Mouse (Mus musculus) left cerebral cortex, adult 18-20 months (tissue): ENCODE results near the gene Gng7. TPM values are rescaled to one million over a fixed set of nuclear protein-coding genes. Genes with fewer than 3 reads are reported as not detected.
A peak's percentile ranks its signal among the peaks of the same experiment; 100 is the strongest.

Experiments used
- DNase-seq, 2 experiments: peaks; one replicate each; pipeline ENCODE4 v3.0.0; 2021 to 2022; ENCODE audit warnings: low spot score in 2 of 2, mixed read lengths in 1 of 2
- total RNA-seq, 2 experiments: library from RNA; stranded (reverse); gene quantifications; 2 replicates each; pipeline ENCODE4 v1.2.3; 2021

The Gng7 gene
- total RNA-seq, 2 experiments from 2014 or later, result 107 to 137 TPM

DNA sequence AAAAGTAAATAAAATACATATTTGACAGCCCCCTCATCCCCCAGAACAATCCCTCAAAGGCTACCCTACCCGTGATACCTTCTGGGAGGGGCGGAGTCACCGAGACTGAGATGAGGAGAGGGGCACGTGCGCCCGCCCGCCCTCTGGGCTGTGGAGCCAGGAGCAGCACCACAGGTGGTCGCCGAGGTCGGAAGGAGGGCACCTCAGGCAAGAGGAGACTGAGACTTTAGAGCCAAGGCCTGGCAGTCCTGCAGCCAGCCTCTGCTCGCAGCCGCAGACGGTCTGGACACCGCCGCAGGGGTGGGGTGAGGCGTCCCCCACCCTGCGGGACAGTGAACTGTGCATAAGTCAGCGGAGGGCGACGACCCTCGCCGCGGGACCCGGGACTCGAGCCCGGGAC lies 83.0 kb downstream of the Gng7 start:
- DNase-seq, result no peak

DNA sequence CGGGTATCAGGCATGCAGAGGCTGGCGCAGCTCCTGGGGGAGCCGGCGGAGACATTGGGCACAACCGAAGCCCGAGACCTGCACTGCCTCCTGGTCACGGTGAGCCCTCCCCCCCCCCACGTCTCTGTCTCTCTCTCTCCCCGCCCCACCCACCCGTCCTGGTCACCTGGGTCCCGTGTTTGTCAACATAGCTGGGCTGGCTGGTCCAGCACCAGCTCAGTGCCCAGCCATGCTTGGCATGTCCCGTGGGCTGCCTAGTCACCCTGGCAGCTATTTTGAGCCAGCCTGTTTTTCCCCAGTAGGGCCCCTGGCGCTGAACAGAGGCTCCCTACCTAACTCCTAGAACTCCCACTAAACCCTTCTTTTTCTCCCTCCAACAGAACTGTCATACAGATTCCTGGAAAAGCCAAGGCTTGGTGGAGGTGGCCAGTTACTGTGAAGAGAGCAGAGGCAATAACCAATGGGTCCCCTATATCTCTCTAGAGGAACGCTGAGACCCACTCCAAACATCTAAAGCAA lies 83.5 kb downstream of the Gng7 start:
- peak in 1 of 2 experiments; percentile 37 for DNase-seq

DNA sequence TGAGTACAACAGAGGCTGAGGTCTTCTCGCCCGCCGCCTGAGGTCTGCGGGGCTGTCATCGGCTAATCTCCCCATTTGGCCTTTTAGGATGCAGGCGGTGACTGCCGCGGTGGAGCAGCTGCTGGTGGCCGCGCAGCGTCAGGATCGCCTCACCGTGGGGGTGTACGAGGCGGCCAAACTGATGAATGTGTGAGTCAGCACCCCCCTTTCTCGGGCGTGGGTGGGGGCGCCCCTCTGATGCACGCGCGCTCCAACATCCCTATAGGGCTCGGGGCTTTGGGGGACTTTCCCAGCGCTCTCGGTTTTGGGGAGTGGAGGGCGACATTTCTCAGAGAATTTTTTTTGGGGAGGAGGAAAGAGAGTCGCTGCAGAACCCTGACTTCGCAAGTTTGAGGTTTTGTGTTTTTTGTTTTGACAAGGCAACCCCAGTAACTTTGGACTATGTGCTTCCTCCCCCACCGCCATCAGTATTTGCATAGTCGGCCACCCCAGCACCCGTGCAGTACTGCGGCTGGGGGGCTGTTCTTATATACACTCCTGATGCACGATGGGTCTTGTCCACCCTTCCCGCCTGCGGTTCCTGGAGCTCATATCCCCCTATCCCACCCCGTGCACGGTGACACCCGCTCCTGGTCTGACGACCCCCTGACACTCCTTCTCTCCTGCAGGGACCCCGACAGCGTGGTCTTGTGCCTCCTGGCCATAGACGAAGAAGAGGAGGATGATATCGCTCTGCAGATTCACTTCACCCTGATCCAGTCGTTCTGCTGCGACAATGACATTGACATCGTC lies 84.2 kb downstream of the Gng7 start:
- DNase-seq, result peak; percentile 67 to 69

DNA sequence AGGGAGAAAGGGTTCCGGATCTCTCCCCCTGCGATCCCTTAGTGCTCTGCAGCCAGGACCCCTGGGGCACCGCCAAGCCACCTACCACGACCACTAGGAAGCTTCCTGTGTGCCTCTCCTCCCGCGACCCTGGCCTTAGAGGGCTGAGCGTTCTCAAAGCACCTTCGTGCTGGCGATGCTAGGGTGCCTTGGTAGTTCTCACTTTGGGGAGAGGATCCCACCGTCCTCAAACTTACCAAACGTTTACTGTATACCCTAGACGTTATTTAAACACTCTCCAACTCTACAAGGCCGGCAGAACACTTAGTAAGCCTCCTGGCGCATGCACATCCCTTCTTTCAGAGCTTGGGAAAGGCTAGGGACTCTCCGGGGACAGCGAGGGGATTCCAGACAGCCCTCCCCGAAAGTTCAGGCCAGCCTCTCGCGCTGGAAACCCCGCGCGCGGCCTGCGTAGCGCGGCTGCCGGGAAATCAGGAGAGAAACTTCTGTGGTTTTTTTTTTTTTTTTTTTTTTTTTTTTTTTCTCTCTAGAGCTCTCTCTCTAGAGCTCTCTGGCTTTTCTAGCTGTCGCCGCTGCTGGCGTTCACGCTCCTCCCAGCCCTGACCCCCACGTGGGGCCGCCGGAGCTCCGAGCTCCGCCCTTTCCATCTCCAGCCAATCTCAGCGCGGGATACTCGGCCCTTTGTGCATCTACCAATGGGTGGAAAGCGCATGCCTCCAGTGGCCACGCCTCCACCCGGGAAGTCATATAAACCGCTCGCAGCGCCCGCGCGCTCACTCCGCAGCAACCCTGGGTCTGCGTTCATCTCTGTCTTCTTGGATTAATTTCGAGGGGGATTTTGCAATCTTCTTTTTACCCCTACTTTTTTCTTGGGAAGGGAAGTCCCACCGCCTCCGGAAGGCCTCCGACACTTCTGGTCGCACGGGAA lies 85.2 kb downstream of the Gng7 start, which contains the start of gene Gadd45b:
Gene Gadd45b (plus strand): TSS at position 775 of the 928 bp plus-strand sequence.
- peak; percentile 97 to 99 for DNase-seq

DNA sequence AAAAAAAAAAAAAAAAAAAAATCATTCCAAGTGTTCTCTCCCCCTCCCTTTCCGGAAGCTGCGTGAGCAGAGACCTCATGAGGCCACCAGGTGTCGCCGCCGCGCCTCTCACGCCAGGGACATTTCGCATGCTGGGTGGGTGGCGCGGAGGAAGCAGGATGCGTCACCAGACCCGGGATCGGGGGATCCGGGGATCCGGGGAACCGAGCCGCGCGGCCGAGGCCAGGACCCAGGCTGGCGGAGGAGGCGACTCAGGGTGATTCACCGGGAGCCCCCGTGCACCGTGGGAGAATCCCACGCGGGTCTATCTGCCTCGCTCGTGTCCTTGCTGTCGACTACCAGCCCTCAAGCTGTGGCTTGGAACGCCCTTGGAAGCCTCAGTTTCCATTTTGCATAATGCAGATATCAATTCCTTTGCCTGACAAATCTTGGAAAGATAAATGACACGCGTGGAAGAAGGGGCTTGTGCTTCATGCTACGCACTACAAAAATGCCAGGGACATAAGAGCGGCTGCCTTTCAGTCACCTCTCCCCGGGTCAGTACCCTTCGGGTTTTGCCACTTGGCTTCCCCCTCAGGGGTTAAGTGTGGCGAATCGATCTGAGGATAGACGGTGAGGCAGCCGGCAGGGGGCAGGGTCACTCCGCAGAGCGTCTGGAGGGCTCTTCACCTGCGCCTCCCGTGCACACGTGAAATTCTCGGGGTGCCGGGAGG lies 86.0 kb downstream of the Gng7 start:
- DNase-seq, result peak; percentile 95 to 96

DNA sequence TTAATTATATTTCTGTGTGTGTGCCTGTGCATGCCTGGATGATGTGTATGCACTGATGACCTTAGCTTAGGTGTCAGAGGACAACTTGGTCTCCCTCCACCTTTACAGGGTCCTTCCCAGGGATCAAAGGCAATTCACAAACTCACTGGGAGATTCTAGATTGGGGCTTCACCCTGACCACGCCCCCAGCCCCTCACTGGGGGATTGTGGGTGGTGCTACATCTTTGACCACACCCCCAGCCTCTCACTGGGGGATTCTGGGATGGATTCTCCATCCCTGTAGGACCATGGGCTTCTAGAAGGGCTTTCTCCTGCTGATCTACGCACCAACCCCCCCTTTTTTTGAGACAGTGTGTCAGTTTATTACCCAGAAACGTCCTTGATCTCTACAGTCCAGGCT lies 89.3 kb downstream of the Gng7 start:
- DNase-seq, result no peak

DNA sequence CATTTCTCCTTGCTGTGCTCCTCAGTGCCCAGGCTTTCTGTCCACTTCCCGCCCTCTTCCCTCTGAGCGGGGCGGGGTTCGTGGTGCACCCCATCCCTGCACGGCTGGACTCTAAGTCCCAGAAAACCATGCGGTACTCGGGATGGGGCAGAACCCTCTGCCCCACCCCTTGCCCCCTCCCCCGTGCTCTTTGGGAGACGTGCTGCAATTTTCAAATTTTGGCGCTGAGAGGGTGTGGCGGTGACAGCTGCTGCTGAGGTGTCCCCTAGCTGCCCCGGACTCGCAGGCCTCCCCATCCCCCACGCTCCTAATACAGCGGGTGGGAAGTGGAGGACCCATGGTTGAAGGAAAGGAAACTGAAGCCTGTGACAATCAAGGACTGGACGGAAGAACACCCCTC lies 92.8 kb downstream of the Gng7 start:
- DNase-seq, result no peak

DNA sequence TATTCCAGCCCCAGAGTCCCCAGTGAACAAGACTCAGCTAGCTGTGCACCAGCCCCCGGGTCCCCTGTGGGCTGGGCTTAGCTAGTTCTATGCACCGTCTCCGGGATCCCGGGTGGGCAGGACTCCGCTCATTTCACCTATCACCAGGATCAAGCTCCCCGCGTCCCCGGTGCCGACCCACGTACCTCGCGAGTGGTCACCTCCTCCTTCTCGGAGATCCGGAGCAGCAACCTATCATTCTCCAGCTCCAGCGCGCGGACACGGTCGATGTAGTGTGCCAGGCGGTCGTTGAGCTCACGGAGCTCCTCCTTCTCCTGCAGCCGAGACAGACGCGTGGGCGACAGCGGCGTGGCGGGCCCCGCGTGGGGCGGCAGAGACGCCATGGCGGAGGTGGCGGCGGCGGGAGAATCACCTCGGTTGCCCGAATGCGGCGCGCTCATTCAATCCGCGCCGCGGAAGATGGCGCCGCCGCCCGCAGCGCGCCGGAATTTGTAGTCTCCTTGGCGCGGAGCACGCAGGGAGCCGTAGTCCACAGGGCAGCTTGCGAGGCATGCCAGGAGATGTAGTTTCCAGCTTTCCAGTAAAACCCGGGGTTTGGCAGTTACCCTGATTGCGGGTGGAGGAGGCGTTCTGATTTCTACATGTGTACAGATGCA lies 96.8 kb downstream of the Gng7 start, which contains the start of gene Lmnb2:
Gene Lmnb2 (minus strand): TSS at position 467 of the 656 bp plus-strand sequence.
- peak; percentile 80 to 89 for DNase-seq

DNA sequence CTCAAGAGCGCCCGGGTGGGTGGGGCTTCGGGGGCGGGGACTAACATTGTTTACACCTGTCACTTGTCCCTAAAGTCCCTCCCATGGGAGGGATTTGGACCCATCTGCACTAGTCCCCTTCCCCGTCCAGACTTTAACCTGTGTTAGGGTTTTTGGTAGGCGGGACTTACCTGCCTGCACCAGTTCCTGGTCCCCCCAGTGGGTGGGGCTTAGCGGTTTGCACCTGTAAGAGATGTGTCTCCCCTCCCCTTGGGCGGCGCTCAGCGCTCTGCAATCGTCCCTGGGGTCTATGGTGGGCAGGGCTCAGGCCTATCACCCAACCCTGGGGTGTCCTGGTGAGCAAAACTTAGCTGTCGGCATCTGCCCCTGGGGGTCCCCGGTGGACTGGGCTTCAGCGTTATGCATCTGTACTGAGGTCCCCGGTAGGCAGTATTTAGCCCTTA lies 97.4 kb downstream of the Gng7 start:
- DNase-seq, result no peak

DNA sequence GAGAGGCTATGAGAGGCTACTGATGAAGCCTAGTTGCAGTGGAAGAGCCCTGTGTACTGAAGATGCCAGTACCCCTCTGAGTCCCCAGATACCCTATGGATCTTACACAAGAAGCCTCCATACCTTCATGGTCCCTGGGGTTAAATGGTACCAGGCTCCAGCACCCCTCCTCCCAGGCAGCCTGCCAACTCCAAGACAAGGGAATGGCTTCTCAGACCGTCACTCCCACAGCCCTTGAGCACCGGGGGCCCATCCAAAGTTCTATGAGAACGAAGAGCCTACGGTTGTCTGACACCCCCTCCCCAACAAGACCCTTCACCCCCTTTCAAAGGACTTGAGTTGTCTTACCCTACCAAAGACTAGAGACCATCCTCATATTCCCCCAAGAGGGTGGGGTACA lies 99.0 kb downstream of the Gng7 start:
- no peak for DNase-seq

DNA sequence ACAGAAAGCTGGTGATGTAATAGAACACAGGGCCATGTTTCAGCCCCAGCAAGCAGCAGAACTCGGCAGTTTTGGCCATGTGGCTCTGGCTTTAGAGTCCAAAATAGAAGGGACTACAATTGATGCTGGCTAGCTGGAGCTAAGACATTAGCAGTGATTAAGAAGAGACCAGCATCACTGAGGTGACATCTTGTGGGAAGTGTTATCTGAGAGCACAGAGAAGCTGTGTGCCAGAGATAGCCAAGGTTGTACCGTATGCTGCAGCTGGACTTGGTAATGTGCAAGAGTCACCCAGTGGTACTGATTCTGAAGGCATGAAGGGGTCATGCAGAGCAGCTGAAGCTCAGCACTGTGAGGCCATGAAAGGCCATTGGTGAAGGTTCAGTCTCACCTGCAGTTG lies 99.5 kb downstream of the Gng7 start:
- DNase-seq, result no peak

DNA sequence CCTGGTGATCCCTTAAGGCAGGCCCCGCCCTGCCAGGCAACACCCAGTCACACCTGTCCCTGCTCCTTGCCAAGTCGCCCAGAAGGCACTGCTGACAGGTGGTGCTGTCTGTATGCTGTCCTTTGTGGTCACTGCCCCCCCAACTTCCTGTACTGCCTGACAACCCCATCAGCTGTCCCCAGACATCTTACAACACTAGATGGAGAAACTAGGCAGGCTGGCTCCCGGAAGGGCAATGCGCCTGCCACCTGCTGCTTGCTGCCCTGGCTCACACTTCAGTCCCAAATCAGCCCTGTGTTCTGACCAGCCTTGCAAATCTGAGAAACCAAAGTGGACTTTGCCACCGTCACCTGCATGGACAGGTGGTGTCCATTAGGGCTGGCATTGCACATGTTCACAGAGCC lies 100.5 kb downstream of the Gng7 start:
- no peak for DNase-seq

DNA sequence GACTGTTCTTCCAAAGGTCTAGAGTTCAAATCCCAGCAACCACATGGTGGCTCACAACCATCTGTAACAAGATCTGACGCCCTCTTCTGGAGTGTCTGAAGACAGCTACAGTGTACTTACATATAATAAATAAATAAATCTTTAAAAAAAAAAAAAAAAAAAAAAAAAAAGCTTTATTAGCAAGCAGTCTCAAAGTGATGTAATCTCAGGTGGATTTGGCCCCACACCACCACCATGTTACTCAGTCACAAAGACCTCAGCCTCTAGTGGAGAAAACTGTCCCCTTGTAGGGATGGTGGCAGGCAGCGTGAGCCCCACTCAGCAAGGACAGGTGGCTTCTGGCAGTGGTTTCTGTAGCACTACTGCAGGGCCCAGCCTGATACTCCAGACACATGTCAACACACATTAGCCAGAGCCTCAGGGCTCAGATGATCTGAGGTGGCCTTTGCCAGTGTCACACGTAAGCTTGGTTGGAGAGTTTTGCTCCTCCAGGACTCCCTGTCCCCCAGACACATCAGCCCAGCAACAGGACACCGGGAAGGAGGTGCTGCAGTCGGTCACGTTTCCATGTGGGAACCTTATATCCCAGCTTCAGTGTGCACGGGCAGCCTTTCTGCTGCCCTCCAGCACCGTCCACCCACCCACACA lies 101.3 kb downstream of the Gng7 start:
- DNase-seq, result no peak

DNA sequence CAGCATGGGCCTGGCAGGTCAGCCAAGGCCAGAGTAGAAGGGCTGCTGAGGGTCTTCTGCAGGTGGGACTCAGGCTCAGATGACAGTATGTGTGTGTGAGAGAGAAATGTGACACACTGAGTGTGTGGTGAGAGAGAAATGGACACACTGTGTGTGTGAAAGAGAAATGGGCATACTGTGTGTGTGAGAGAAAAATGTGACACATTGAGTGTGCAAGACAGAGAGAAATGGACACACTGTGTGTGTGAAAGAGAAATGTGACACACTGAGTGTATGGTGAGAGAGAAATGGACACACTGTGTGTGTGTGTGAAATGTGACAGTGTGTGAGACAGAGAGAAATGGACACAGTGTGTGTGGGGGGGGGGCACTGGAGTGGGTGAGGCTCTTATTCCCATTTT lies 102.9 kb downstream of the Gng7 start:
- DNase-seq, result no peak

DNA sequence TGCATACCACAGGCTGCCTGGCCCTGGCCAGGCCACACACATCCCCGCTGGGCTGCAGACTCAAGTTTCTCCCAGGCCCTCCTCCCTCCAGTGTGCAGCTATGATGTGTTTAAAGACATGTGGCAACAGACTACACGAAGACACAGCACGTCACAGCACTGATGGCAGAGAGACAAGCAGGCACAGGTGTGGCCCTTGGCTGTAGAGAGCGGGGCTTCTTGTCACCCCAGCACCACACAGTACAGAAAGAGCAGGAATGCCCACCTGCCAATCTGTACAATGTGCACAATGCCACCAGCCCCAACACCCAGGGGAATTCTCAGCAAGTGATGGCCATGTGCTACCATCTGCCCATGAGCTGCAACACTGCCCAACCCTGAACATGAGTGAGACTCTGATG lies 103.4 kb downstream of the Gng7 start:
- DNase-seq, result no peak

DNA sequence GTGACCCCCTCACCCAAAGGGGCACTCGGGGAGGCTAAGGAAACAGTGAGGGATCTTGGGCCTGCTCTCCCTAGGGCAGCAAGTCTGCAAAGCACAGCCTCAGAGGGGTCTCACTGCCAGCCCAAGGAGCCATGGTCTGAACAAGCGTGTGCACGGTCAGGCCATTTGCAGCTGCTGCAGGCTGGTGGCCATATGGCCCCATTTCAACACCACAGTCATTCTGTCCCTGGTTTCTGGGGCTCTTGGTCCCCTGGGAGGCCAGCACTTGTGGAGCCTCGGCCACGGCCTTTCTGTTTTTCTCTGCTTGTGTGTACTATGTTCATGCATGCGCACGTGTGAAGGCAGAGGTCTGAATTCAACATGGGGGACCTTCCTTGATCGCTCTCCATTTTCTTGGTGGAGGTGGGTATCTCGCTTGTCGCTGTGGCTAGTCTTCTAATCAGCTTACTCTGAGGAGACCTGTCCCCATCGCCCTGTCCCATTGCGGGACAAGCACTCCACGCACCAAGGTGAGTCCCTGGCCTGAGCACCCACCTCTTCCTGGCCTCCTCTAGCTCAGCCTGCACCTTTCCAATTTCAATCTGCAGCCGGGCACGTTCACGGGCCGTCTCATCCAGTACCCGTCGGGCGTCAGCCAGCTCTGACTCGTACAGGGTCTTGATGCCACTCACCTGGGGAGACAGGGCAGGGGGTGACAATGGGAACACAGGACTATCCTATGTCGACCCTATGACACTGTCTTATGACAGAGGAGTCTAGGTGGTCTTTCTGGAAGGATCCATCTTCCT lies 105.2 kb downstream of the Gng7 start:
- DNase-seq, result no peak

DNA sequence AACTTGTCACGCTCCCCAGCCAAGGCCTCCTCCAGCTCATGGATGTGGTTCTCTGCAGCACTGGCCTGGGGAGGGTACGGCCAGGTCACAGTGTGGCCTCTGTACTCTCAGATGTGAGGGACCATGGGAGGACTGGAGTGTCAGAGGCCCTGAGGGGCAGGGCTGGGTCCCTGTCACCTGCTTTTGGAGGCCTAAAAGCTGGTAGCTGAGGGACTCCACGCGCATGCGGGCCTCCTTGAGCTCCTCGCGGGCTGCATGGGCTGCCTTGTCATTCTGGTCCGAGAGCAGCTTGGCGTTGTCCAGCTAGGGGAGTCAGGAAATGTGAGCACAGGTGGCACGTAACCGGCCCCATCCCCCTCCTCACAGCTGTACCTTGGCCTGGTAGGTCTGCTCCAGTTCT lies 110.0 kb downstream of the Gng7 start:
- DNase-seq, result no peak

DNA sequence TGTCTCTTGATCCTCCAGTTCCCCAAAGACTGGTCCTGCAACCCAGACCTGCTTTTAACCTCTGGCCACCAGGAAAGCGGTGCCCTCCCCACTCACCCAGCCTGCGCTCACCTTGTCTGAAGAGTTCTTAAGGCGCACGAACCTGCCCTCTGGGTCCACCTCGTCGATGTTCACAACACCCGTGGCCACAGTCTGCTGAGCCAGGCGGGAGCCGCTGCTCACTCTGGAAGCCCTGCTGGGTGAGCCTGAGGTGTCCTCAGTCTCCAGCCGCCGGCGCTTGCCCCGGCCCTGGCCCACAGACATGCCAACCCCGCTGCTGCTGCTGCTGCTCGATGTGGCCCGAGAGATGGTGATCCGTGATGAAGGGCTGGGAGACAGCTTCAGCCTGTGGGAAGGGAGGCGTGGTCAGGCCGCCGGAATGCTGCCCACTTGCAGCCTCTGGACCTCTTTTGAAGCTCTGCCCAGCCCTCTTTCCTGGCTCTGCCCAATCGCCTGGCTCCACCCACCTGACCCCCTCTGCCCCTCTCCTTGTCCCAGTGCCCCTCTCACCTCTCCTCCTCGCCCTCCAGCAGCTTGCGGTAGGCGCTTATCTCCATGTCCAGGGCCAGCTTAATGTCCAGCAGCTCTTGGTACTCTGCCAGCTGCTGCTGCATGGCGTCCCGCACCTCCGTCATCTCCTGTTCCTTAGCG lies 110.6 kb downstream of the Gng7 start:
- DNase-seq, result no peak

DNA sequence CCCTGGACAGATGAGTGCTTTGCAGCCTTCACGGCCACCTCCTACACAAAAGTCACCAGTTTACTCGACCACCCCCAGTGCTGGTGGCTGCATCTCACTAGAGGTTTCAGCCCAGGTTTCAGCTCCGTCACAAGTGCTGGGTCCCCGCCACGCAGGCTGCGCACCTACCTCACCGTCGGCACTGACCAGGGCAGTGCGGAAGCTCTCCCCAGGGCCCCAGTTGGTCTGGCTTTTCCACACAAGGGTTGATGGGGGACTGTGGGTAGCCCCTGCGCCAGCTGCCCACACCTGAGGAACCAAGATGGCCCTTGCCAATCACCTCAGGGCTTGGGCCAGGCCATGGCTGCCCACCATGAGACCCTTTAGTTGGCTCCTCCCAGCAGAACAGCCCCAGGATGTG lies 111.5 kb downstream of the Gng7 start:
- DNase-seq, result no peak
